Mouse (Mus musculus): ENCODE data around the gene Antxr2. TPM values are rescaled to one million over a fixed set of nuclear protein-coding genes. Genes with fewer than 3 reads are reported as not detected.

Gene Antxr2
- total and polyA plus RNA-seq, 3 experiments = 4.3 to 5.0 TPM; not detected in 1

DNA sequence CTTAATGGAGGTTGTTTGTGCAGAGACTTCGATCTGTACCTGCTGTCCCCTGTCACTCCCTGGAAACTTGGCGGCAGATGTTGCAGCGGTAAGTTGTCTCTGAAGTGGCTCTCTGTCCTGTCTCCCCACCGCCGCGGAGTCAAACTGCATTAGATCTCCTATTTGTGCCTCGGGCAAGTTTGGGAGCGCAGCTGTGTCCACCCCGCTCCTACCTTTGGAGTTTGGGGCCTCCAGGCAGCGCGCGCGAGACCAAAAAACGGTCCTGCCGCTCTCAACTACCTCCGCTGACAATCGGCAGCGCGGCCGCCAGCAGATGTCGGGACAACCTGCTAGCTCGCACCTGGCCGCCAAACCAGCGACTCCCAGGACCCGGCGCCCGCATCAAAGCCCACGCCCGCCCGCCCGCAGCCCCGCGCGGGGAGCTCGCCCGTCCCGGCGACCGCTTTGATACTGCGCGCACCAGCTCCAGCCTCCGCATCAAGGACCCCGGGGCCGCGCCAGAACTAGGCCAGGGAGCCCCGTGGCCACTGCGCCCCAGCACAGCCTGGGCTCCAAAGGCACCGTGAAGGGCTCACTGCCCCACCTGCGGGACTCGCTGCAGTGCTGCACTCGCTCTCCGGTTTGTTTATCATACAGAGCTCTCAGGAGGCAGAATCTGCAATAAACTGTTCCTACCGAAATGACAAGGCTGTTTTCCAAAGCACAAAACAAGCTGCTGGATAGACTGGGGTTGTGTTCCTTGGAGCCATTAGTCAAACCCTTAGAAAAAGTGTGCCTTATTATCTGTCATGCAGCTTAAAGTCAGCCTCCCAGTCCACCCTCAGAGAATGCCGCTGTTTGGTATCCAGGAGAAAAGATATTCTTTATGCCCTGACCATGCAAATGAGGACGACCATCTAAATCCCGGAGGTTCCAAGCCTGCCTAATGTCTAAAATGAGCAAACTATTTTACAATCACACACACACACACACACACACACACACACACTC is 95.4 kb downstream of the Antxr2 start:
- H3K9ac ChIP-seq (ENCODE audit: control insufficient read depth, low read depth, low read length, poor library complexity, severe bottlenecking) = no peak overlapping the region
- H3K4me3 ChIP-seq (ENCODE audit: control insufficient read depth in 1 of 2, insufficient read depth in 1 of 2, low read depth in 2 of 2, low read length in 2 of 2) = no peak overlapping the region
- no peak for DNase-seq (ENCODE audit: low read depth, low spot score)

DNA sequence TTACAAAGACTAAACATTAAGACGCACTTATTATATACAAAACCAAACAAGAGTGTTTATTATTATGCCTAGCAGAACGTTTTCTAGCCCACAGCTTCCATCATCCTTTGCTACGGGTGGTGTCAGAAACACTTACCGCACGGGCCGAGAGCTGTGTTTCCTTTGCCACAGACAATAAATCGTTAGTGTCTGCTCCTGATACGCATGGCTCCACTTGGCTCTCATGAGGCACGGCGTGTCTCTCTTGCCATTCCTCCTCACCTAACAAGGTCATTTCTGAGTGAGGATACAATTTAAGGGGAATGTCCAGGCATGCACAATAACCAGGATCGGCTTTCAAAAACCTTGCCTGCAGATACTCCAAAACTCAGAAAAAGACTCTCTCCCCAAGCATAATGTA is 113.2 kb downstream of the Antxr2 start:
- Histone ChIP-seq H3K4me1 (ENCODE audit: control insufficient read depth in 1 of 2, insufficient read depth in 2 of 2, low read length in 2 of 2) (no peaks in the 10 kb centered on the region; a peak in 1 of 4 replicates), H3K4me3 (ENCODE audit: control insufficient read depth in 1 of 2, insufficient read depth in 1 of 2, low read depth in 2 of 2, low read length in 2 of 2) (no peak overlapping the region), H3K79me2 (ENCODE audit: control insufficient read depth, insufficient read depth, low read length, poor library complexity) (no peaks in the 10 kb centered on the region), H3K9me3 (replicated peaks; ENCODE audit: insufficient read depth, low read length) (no peaks in the 10 kb centered on the region), H3K36me3 (ENCODE audit: control insufficient read depth in 1 of 2, insufficient read depth in 2 of 2, low read length in 2 of 2) (peaks cover 0 to 2% of the 10 kb centered on the region in 2 experiments; a peak in 1 of 4 replicates), H3K27ac (ENCODE audit: control insufficient read depth, low read depth, low read length) (no peak overlapping the region), H3K27me3 (ENCODE audit: control insufficient read depth in 1 of 2, insufficient read depth in 2 of 2, low read length in 2 of 2) (no peaks in the 10 kb centered on the region), H3K9ac (ENCODE audit: control insufficient read depth, low read depth, low read length, poor library complexity, severe bottlenecking) (no peak overlapping the region)
- DNase-seq (ENCODE audit: low read depth, low spot score) = no peak
- TF ChIP-seq MEF2A (IDR thresholded peaks at IDR 0.05; ENCODE audit: extremely low read depth, insufficient replicate concordance, low read depth, low read length, poor library complexity, severe bottlenecking) = no peak

More for the DNA sequence above, 95.4 kb downstream of the Antxr2 start:
- Histone ChIP-seq H3K4me1 (ENCODE audit: control insufficient read depth in 1 of 2, insufficient read depth in 2 of 2, low read length in 2 of 2) (no peaks in the 10 kb centered on the region), H3K79me2 (ENCODE audit: control insufficient read depth, insufficient read depth, low read length, poor library complexity) (no peaks in the 10 kb centered on the region), H3K27me3 (ENCODE audit: control insufficient read depth in 1 of 2, insufficient read depth in 2 of 2, low read length in 2 of 2) (no peaks in the 10 kb centered on the region), H3K36me3 (ENCODE audit: control insufficient read depth in 1 of 2, insufficient read depth in 2 of 2, low read length in 2 of 2) (no peaks in the 10 kb centered on the region; a peak in 1 of 4 replicates), H3K9me3 (replicated peaks; ENCODE audit: insufficient read depth, low read length) (no peaks in the 10 kb centered on the region), H3K27ac (ENCODE audit: control insufficient read depth, low read depth, low read length) (no peak overlapping the region)
- TF ChIP-seq MYB (IDR thresholded peaks at IDR 0.05; ENCODE audit: low read depth, low read length) (no peak), ELF1 (IDR thresholded peaks at IDR 0.05; ENCODE audit: low read depth, low read length) (no peak), ZMIZ1 (IDR thresholded peaks at IDR 0.05; ENCODE audit: low read depth, low read length) (no peak)

DNA sequence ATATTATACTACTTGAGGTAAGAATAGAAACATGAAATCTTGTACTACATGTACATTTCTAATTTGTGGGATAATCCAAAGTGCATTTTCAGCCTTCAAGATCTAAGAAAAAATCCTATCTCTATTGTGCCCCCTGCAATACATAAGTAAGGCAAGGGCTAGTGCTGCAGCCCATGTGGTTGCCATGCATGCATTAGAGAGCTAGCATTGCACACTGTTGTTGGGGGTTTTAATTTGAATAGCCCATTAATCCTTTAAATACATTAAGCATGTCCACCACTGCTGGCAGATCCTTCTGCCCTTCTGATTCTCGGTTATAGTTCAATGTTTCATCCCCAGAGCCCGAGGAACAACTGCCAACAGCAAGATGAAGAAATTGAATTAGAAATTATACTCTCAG is 116.0 kb downstream of the Antxr2 start:
- no peaks in the 10 kb centered on the region for H3K9me3 ChIP-seq (replicated peaks; ENCODE audit: insufficient read depth, low read length)
- H3K79me2 ChIP-seq (ENCODE audit: control insufficient read depth, insufficient read depth, low read length, poor library complexity) = no peaks in the 10 kb centered on the region
- H3K36me3 ChIP-seq (ENCODE audit: control insufficient read depth in 1 of 2, insufficient read depth in 2 of 2, low read length in 2 of 2) = peaks cover 0 to 2% of the 10 kb centered on the region in 2 experiments; a peak in 1 of 4 replicates
- DNase-seq (ENCODE audit: low read depth, low spot score) = no peak
- H3K4me1 ChIP-seq (ENCODE audit: control insufficient read depth in 1 of 2, insufficient read depth in 2 of 2, low read length in 2 of 2) = no peaks in the 10 kb centered on the region; a peak in 1 of 4 replicates
- H3K27ac ChIP-seq (ENCODE audit: control insufficient read depth, low read depth, low read length) = no peak overlapping the region
- no peak overlapping the region for H3K4me3 ChIP-seq (ENCODE audit: control insufficient read depth in 1 of 2, insufficient read depth in 1 of 2, low read depth in 2 of 2, low read length in 2 of 2)
- no peak overlapping the region for H3K9ac ChIP-seq (ENCODE audit: control insufficient read depth, low read depth, low read length, poor library complexity, severe bottlenecking)
- no peaks in the 10 kb centered on the region for H3K27me3 ChIP-seq (ENCODE audit: control insufficient read depth in 1 of 2, insufficient read depth in 2 of 2, low read length in 2 of 2)
- TF ChIP-seq UBTF (IDR thresholded peaks at IDR 0.05; ENCODE audit: borderline replicate concordance, insufficient read depth, low read depth, low read length) = no peak
- no peak for TF ChIP-seq E2F4 (IDR thresholded peaks at IDR 0.05; ENCODE audit: borderline replicate concordance, low read depth, low read length)
- no peak for TF ChIP-seq ZNF384 (IDR thresholded peaks at IDR 0.05; ENCODE audit: low read depth, low read length)
- no peak for TF ChIP-seq MAX (IDR thresholded peaks at IDR 0.05; ENCODE audit: low read length)
- TF ChIP-seq CHD2 (IDR thresholded peaks at IDR 0.05; ENCODE audit: low read length) = no peak
